Mouse (Mus musculus) heart, postnatal 36 days (tissue): ENCODE data around the gene Abcb5. TPM values are rescaled to one million over a fixed set of nuclear protein-coding genes. Genes with fewer than 3 reads are reported as not detected.

Experiments used
- DNase-seq, 2 experiments: peaks; one replicate each; pipeline ENCODE4 v3.0.0; 2021 to 2022
- intact Hi-C: fragments of 180-260 bp; cut with DNase I; formaldehyde crosslinking; loops from one replicate; pipeline ENCODE4 v1.15.1; 2025
- total RNA-seq, 2 experiments: library from RNA; stranded (reverse); gene quantifications; 2 replicates each; pipeline ENCODE4 v1.2.3; 2021

Gene Abcb5
- total RNA-seq, 2 experiments from 2014 or later = not detected

DNA sequence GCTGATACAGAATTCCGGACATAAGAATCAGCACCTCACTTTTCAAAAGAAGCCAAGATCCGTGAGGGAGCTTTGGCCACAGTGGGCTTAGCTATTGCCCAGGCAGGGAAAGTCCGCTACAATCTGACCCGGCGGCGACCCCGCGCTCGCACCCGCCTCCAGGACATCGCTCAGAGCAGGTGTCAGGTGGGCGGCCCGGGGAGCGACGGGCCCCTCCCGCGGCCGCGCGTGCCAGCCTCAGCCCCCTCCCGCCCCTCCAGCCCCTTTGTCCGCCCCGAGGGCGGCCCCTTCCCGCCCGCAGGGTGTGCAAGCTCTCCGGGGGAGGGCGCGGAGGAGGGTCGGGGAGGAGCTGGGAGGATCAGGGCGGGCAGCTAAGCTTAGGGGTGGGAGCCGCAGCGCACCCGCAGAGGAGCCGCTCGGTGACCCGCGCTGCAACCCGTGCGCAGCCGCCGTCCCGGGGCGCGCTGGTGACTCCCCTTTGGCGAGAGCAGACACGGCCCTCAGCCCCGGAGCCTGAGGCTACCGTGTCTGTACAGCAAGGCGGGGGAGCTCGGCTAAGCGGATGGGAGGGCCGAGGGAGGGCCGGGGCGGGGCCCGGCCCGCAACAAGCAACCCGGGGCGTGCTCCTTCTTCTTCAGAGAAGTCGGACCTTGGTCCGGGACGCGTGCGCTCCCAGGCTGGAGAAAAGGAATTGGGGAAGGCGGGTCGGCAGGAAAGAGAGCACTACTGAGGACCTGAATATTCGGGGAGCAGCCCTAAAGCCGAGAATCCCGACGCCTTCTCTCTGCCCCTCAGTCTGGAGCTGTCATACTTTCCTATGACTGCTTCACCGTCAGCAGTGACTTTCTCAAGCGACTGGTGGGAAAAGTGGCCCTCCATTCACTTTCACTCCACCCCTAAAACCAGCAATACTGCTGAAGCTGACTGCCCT, 129.5 kb downstream of the Abcb5 start:
- no peak for DNase-seq

DNA sequence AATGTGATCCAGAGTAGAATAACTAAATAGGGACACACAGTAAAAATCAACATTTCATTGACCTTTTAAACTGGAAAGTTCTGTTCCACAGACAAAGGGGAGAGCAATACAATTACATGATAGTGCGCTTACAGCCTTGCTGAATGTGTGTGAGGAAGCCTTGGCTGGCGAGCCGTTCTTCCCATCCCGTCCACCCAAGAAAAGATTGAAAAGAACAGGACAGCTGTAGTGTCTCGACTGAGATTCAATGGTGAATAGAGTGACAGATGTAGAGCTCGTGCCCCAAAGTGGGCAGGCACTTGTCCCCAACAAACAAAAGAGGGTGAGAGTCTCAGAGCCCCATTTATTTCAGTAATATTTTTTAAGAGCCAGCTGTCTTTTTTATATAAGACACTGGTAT, 136.3 kb downstream of the Abcb5 start:
- intact Hi-C loops = loop anchor here (10.0 kb wide), 1 partner anchor 635 kb away; the partner anchor contains the start of gene Dnah11
- no peak for DNase-seq

More for the DNA sequence above, 129.5 kb downstream of the Abcb5 start:
- intact Hi-C loops = loop anchor here (5.0 to 10.0 kb wide), 2 partner anchors 379 to 642 kb away; partner anchors contain the start of gene Dnah11

Other genes with a start within 250 kb of the Abcb5 start
- not detected for gene Sp8, start 120.1 kb downstream of the Abcb5 start, total RNA-seq